In genomic region chr9:15708979-15709598, GRCm38 (mm10) we compare ENCODE assay signal across 8 mouse cellular contexts. TPM values are rescaled to one million over a fixed set of nuclear protein-coding genes. Genes with fewer than 3 reads are reported as not detected.
DNase-seq lines count a peak whose midpoint lies in the region; ATAC-seq and TF ChIP-seq lines count a peak whose summit lies in the region.

No protein-coding gene starts in this region.

- peak; percentile 58 for DNase-seq in liver, adult 2 months (ENCODE audit: extremely low read depth, low read depth, low spot score)
- DNase-seq in liver = no peak
- DNase-seq in c-Kit-positive CD71-negative TER-119-negative erythroid progenitor cells, embryonic 14.5 days (ENCODE audit: low read depth) = peak; percentile 12
- DNase-seq in lung, postnatal 25 days (ENCODE audit: low spot score) = peak; percentile 30
- peak; percentile 16 for DNase-seq in telencephalon, adult 2 months (ENCODE audit: low read depth, low spot score)
- DNase-seq in B cell, adult 2 months = no peak
- no peak for DNase-seq in frontal cortex, adult 2 months (ENCODE audit: extremely low spot score in 1 of 2, low spot score in 1 of 2)

- H3K9ac ChIP-seq in liver, adult 2 months (ENCODE audit: low read depth, low read length) = peak overlapping the region; percentile 79
- peak overlapping the region; percentile 93 for H3K9ac ChIP-seq in hindbrain, embryonic 12.5 days

- peak overlapping the region; percentile 30 for H3K27ac ChIP-seq in liver, adult 2 months (replicated peaks; ENCODE audit: insufficient read depth, low read depth, low read length)
- peak overlapping the region; percentile 85 for H3K27ac ChIP-seq in hindbrain, embryonic 12.5 days

- peaks cover 5% of the 10 kb centered on the region for H3K4me1 ChIP-seq in liver, adult 2 months (ENCODE audit: control insufficient read depth, insufficient read depth, low read length)
- peaks cover 20% of the 10 kb centered on the region for H3K4me1 ChIP-seq in hindbrain, embryonic 12.5 days

- no peaks in the 10 kb centered on the region for H3K36me3 ChIP-seq in liver, adult 2 months (ENCODE audit: control insufficient read depth, insufficient read depth, low read length)
- no peaks in the 10 kb centered on the region for H3K36me3 ChIP-seq in hindbrain, embryonic 12.5 days

- no peak for TF ChIP-seq POLR2A in liver, adult 2 months (IDR thresholded peaks at IDR 0.05; ENCODE audit: extremely low read depth, insufficient read depth, low read length)

- no peak for TF ChIP-seq CTCF in liver, adult 2 months (IDR thresholded peaks at IDR 0.05; ENCODE audit: low read depth, low read length)

- H3K4me3 ChIP-seq in liver, adult 2 months (ENCODE audit: insufficient read depth, low read depth, low read length) = peak overlapping the region; percentile 78
- H3K4me3 ChIP-seq in hindbrain, embryonic 12.5 days = peak overlapping the region; percentile 79

- H3K27me3 ChIP-seq in liver, adult 2 months (ENCODE audit: control insufficient read depth, insufficient read depth, low read length) = no peaks in the 10 kb centered on the region
- no peaks in the 10 kb centered on the region for H3K27me3 ChIP-seq in hindbrain, embryonic 12.5 days

- WGBS in liver, adult 2 months = 5% methylated on average over 14 of the region's 14 CpGs
- WGBS in hindbrain, embryonic 12.5 days = 17% methylated on average over 14 of the region's 14 CpGs

- ATAC-seq in hindbrain, embryonic 12.5 days (ENCODE audit: low FRiP score) = peak; percentile 70

- H3K9me3 ChIP-seq in hindbrain, embryonic 12.5 days (replicated peaks) = no peaks in the 10 kb centered on the region

- H3K79me2 ChIP-seq in liver, adult 2 months (ENCODE audit: control insufficient read depth, insufficient read depth, low read length) = peaks cover 13% of the 10 kb centered on the region; the same call in 1 of the 2 replicates

- peak overlapping the region; percentile 79 for H3K4me2 ChIP-seq in hindbrain, embryonic 12.5 days (replicated peaks)

RNA-seq across cellular contexts. Expression of gene Slc36a4, which starts 0.4 kb away (rescaled TPM):
- 3.8 and 4.6 TPM in 2 replicates for total RNA-seq in liver, adult 2 months (2014; rRNA removed)
- 1.9 and 2.6 TPM in 2 replicates for polyA plus RNA-seq in liver, adult 2 months (2012; rRNA removed)
- 23.6 and 24.4 TPM in 2 replicates for polyA plus RNA-seq in hindbrain, embryonic 12.5 days (2016; fragmentation: Nextera tagmentation; extraction: Ambion mirVana)
- 21.5 and 23.6 TPM in 2 replicates for polyA plus RNA-seq in frontal cortex, adult 2 months (2012; rRNA removed)

Comparison
In these comparisons a context has a peak if more than half of its experiments do, and no peak if none do; other contexts are left out.
1. DNase-seq: peak in liver, adult 2 months (single experiment), c-Kit-positive CD71-negative TER-119-negative erythroid progenitor cells, embryonic 14.5 days (single experiment), lung, postnatal 25 days (single experiment) and telencephalon, adult 2 months (single experiment); none in liver (single experiment), B cell, adult 2 months (0 of 2) and frontal cortex, adult 2 months (0 of 2).